Mouse (Mus musculus) midbrain, embryonic 14.5 days (tissue): ENCODE results near the gene Camk2g. TPM values are rescaled to one million over a fixed set of nuclear protein-coding genes. Genes with fewer than 3 reads are reported as not detected.

Source experiments
- ATAC-seq: fragments of 200-750 bp; cut with Nextera tagmentation; 2 replicates; pipeline ENCODE4 v1.8.0; 2017; ENCODE audit warnings: moderate number of reproducible peaks, moderate library complexity; ENCODE audit not compliant: low FRiP score, low TSS enrichment
- DNase-seq: peaks from one replicate; pipeline ENCODE4 v3.0.0-alpha.2; 2015
- H3K27ac ChIP-seq: fragments of 300-500 bp; sonication (generic); replicated peaks from 2 replicates; pipeline ENCODE4 v1.5.1; 2014; ENCODE audit warnings: mild to moderate bottlenecking, low read depth, low read length, moderate library complexity
- H3K27me3 ChIP-seq: fragments of 300-500 bp; sonication (generic); 2 replicates; pipeline ENCODE4 v1.6.1; 2014; ENCODE audit warnings: low read length, control low read depth, mixed read lengths; ENCODE audit not compliant: control insufficient read depth, insufficient read depth
- H3K36me3 ChIP-seq: fragments of 300-500 bp; sonication (generic); 2 replicates; pipeline ENCODE4 v1.6.1; 2014; ENCODE audit warnings: low read length, control low read depth; ENCODE audit not compliant: control insufficient read depth, insufficient read depth
- H3K4me1 ChIP-seq: fragments of 300-500 bp; sonication (generic); 2 replicates; pipeline ENCODE4 v1.6.1; 2014; ENCODE audit warnings: mild to moderate bottlenecking, antibody characterized with exemption, low read length, control low read depth; ENCODE audit not compliant: control insufficient read depth, insufficient read depth
- H3K4me2 ChIP-seq: fragments of 300-500 bp; sonication (generic); 2 replicates; pipeline ENCODE4 v1.6.1; 2014; ENCODE audit warnings: mild to moderate bottlenecking, low read length, moderate library complexity
- H3K4me3 ChIP-seq: fragments of 300-500 bp; sonication (generic); replicated peaks from 2 replicates; pipeline ENCODE4 v1.5.1; 2014; ENCODE audit warnings: low read depth, low read length
- H3K9ac ChIP-seq: fragments of 300-500 bp; sonication (generic); replicated peaks from 2 replicates; pipeline ENCODE4 v1.6.1; 2014; ENCODE audit warnings: mild to moderate bottlenecking, low read length, moderate library complexity
- H3K9me3 ChIP-seq: fragments of 300-500 bp; sonication (generic); 2 replicates; pipeline ENCODE4 v1.6.1; 2016; ENCODE audit warnings: low read length, control low read depth, mixed read lengths; ENCODE audit not compliant: control insufficient read depth
- WGBS: fragments of 180-500 bp; shearing (Covaris S2); extraction: QIAGEN DNeasy Blood & Tissue Kit; methylation state at CpG from one replicate; pipeline ENCODE4 v1.1.7; 2014; 5-methylcytosine and 5-hydroxymethylcytosine counted together
- polyA plus RNA-seq: library from polyadenylated mRNA; unstranded; fragments of >200 nt; fragmentation: Nextera tagmentation; extraction: Ambion mirVana; gene quantifications from 2 replicates; pipeline ENCODE4 v1.2.1, GENCODE M21; 2014

Camk2g gene
- polyA plus RNA-seq, 1 experiment from 2014 or later, result 122 TPM

GRCm38 (mm10) chr14:20792243-20792921, 1.5 kb downstream of the Camk2g start:
- no peak for DNase-seq

DNA sequence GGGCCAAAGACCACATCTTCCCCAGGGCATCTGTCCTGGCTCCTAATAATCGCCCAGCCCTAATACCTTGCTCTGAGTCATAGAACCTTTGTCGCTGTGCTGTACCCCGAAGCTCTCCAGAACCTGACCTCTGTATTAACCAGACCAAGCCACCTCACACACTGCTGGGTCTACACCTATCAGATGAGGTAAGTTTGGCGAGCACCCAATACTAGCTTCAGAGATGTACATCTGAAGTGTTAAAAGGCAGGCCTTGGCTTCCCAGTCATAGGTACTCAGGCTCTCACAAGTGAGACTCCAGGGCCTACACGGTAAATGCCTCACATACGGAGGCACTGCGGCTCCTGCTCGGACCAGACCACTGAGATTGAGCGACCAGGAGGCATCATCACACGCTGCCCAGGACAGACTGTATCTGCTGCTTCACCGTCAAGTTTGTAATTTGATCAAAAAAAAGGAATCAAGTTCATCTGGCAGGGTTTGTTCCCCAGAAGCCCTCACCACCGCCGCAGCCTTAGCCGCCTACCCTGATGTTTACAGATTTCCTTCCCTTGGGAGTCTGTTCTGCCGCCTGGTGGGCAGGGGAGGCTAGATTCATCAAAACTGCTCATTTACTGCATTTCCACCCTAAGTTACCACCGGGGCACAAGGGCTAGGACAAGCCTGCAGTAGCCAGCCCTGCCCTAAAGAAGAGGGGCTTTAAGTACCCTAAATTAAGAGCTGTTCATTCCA, 2.2 kb downstream of the Camk2g start:
- H3K4me2 ChIP-seq, result peak overlapping the region; percentile 82

More at GRCm38 (mm10) chr14:20792243-20792921, 1.5 kb downstream of the Camk2g start:
- H3K9me3 ChIP-seq, result no peaks in the 10 kb centered on the region
- peak overlapping the region; percentile 79; the same call in 1 of the 2 replicates for H3K9ac ChIP-seq
- H3K27ac ChIP-seq, result 0 out of 2 replicates have a peak overlapping the region, but pooled peaks have one; percentile 1
- H3K36me3 ChIP-seq, result peaks cover 43% of the 10 kb centered on the region
- H3K4me3 ChIP-seq, result peak overlapping the region; percentile 87
- H3K4me2 ChIP-seq, result peak overlapping the region; percentile 82
- no peak for ATAC-seq
- 69% methylated on average over 8 of the region's 8 CpGs for WGBS
- peaks cover 31% of the 10 kb centered on the region for H3K4me1 ChIP-seq
- H3K27me3 ChIP-seq, result no peaks in the 10 kb centered on the region

DNA sequence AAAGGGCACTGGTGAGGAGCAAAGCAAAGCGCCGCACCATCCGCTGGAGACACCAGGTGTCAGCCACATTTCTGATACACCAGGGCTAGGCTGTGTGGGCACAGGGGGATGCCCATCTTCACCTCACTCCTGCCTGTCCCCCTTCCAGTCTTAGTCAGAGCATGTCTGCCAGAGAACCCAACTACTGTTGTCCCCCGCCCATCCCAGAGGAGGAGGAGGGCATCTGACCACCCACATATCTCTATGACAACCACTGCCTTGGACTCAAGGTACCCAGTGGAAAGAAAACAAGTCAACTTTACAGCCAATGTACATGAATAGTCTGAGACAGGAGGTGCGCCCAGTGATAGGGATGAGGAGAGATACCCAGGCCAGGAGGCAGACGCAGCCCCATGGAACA, 2.9 kb downstream of the Camk2g start:
- Histone ChIP-seq H3K27me3 (no peaks in the 10 kb centered on the region), H3K4me3 (no peak overlapping the region), H3K27ac (no peak overlapping the region), H3K9me3 (no peaks in the 10 kb centered on the region), H3K9ac (0 out of 2 replicates have a peak overlapping the region, but pooled peaks have one; percentile 3), H3K36me3 (peaks cover 52% of the 10 kb centered on the region), H3K4me2 (no peak overlapping the region), H3K4me1 (peaks cover 23% of the 10 kb centered on the region)
- no peak for DNase-seq
- WGBS, result 97% methylated on average over 6 of the region's 6 CpGs
- ATAC-seq, result no peak

More for the DNA sequence above, 2.2 kb downstream of the Camk2g start:
- ATAC-seq (no peak), DNase-seq (peak; percentile 28)
- Histone ChIP-seq H3K4me3 (no peak overlapping the region), H3K4me1 (peaks cover 27% of the 10 kb centered on the region), H3K9me3 (no peaks in the 10 kb centered on the region), H3K9ac (no peak overlapping the region), H3K27me3 (no peaks in the 10 kb centered on the region), H3K36me3 (peaks cover 45% of the 10 kb centered on the region), H3K27ac (no peak overlapping the region)
- 77% methylated on average over 16 of the region's 16 CpGs for WGBS

DNA sequence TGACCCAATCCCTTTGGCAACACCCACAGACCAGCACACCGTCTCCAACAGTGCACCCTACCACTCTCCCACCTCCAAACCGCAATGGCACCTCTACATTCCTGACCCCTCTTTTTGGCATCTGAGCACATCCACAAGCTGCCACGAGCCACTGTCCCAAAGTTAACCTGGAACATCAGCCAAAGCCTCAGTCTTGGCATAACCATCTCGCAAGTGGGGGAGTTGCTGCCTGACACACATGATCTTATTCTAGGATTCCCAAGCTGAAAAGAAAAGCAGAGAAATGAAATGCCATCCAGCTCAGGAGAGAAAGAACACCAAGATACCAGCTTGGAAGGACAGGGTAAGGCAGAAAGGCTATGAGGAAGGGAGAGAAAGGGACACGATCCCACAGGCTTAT, 3.4 kb downstream of the Camk2g start:
- Histone ChIP-seq H3K4me3 (no peak overlapping the region), H3K9me3 (no peaks in the 10 kb centered on the region), H3K4me2 (no peak overlapping the region), H3K27ac (no peak overlapping the region), H3K27me3 (no peaks in the 10 kb centered on the region), H3K9ac (no peak overlapping the region; the same call in 1 of the 2 replicates), H3K4me1 (peaks cover 23% of the 10 kb centered on the region), H3K36me3 (peaks cover 52% of the 10 kb centered on the region)
- DNase-seq (no peak), ATAC-seq (no peak)
- 95% methylated on average over 5 of the region's 5 CpGs for WGBS

- no peak overlapping the region for H3K4me2 ChIP-seq
Observed at GRCm38 (mm10) chr14:20789593-20789992, 4.3 kb downstream of the Camk2g start.

GRCm38 (mm10) chr14:20788151-20788550, 5.7 kb downstream of the Camk2g start:
- Histone ChIP-seq H3K4me1 (peaks cover 17% of the 10 kb centered on the region; the same call in 1 of the 2 replicates), H3K9me3 (no peaks in the 10 kb centered on the region), H3K9ac (no peak overlapping the region), H3K27ac (no peak overlapping the region), H3K4me3 (no peak overlapping the region), H3K36me3 (peaks cover 67% of the 10 kb centered on the region), H3K27me3 (no peaks in the 10 kb centered on the region), H3K4me2 (no peak overlapping the region)
- WGBS, result 80% methylated on average over 3 of the region's 3 CpGs
- DNase-seq (no peak), ATAC-seq (no peak)

More at GRCm38 (mm10) chr14:20789593-20789992, 4.3 kb downstream of the Camk2g start:
- DNase-seq (no peak), ATAC-seq (no peak)
- 91% methylated on average over 4 of the region's 4 CpGs for WGBS
- H3K4me1 ChIP-seq, result peaks cover 21% of the 10 kb centered on the region; the same call in 1 of the 2 replicates
- no peak overlapping the region for H3K4me3 ChIP-seq
- H3K9ac ChIP-seq, result no peak overlapping the region
- no peaks in the 10 kb centered on the region for H3K27me3 ChIP-seq
- H3K36me3 ChIP-seq, result peaks cover 57% of the 10 kb centered on the region
- no peak overlapping the region for H3K27ac ChIP-seq
- H3K9me3 ChIP-seq, result no peaks in the 10 kb centered on the region

DNA sequence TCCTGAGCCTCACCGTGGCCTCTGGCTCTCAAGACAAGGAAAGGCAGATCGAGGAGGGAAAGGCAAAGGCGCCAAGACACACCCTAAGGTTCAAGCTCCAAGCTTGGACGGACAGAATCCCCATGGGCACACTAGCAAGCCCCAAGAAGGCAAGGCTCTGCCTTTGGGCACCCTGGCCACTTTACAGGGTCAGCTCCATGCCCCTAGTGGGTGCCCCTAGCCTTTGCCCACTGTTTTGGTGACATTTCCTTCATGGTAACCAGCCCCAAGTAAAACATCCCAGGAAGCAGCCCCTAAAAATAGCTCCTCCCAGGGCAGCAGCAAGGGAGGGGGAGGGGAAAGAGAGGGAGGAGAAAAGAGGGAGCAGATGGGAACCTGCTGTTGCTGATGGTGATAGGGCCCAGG, 7.3 kb downstream of the Camk2g start:
- WGBS, result 88% methylated on average over 4 of the region's 4 CpGs
- ATAC-seq, result no peak
- H3K36me3 ChIP-seq, result peaks cover 72% of the 10 kb centered on the region

DNA sequence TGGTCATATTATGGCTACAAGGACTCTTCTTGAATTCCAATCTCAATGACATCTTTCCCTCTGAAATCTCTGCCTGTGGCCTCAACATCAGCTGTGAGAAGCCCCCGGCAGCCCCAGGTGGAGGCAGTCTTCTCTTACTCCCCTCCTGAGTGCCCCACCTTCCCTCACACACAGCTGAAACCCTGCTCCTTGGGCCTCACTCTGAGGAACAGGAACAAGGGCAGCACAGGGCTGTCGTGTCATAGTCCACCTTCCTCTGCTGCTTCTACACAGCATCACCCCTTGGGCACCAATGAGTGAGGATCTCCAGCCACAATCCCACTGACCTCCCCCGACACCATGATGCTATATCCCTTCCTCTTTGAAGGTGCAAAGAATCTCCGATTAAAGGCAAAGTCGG, 7.9 kb downstream of the Camk2g start:
- H3K9ac ChIP-seq, result no peak overlapping the region
- DNase-seq, result no peak
- no peaks in the 10 kb centered on the region for H3K27me3 ChIP-seq
- ATAC-seq, result no peak
- H3K36me3 ChIP-seq, result peaks cover 70% of the 10 kb centered on the region
- no peak overlapping the region for H3K27ac ChIP-seq
- no peak overlapping the region for H3K4me3 ChIP-seq
- no peaks in the 10 kb centered on the region for H3K4me1 ChIP-seq
- 93% methylated on average over 5 of the region's 5 CpGs for WGBS
- no peaks in the 10 kb centered on the region for H3K9me3 ChIP-seq
- H3K4me2 ChIP-seq, result no peak overlapping the region

More for the DNA sequence above, 7.3 kb downstream of the Camk2g start:
- no peaks in the 10 kb centered on the region for H3K27me3 ChIP-seq
- H3K4me3 ChIP-seq, result no peak overlapping the region
- H3K9me3 ChIP-seq, result no peaks in the 10 kb centered on the region
- H3K27ac ChIP-seq, result no peak overlapping the region
- H3K4me2 ChIP-seq, result no peak overlapping the region
- H3K4me1 ChIP-seq, result peaks cover 4% of the 10 kb centered on the region; the same call in 1 of the 2 replicates
- DNase-seq, result no peak
- H3K9ac ChIP-seq, result no peak overlapping the region
